Mouse (Mus musculus) midbrain, embryonic 12.5 days (tissue): ENCODE data around the gene Galk2. TPM values are rescaled to one million over a fixed set of nuclear protein-coding genes. Genes with fewer than 3 reads are reported as not detected.

Experiments used
- ATAC-seq: fragments of 200-750 bp; cut with Nextera tagmentation; 2 replicates; pipeline ENCODE4 v1.8.0; 2017; ENCODE audit warnings: low read depth, moderate TSS enrichment, moderate library complexity; ENCODE audit not compliant: low FRiP score
- H3K27ac ChIP-seq: fragments of 300-500 bp; sonication (generic); replicated peaks from 2 replicates; pipeline ENCODE4 v1.5.1; 2016; ENCODE audit warnings: mild to moderate bottlenecking
- H3K27me3 ChIP-seq: fragments of 300-500 bp; sonication (generic); 2 replicates; pipeline ENCODE4 v1.6.1; 2016; ENCODE audit warnings: mild to moderate bottlenecking
- H3K36me3 ChIP-seq: fragments of 300-500 bp; sonication (generic); 2 replicates; pipeline ENCODE4 v1.6.1; 2016
- H3K4me1 ChIP-seq: fragments of 300-500 bp; sonication (generic); 2 replicates; pipeline ENCODE4 v1.6.1; 2016
- H3K4me2 ChIP-seq: fragments of 300-500 bp; sonication (generic); replicated peaks from 2 replicates; pipeline ENCODE4 v1.6.1; 2016; ENCODE audit warnings: mild to moderate bottlenecking, moderate library complexity
- H3K4me3 ChIP-seq: fragments of 300-500 bp; sonication (generic); 2 replicates; pipeline ENCODE4 v1.5.1; 2016; ENCODE audit warnings: mild to moderate bottlenecking
- H3K9ac ChIP-seq: fragments of 300-500 bp; sonication (generic); replicated peaks from 2 replicates; pipeline ENCODE4 v1.6.1; 2016; ENCODE audit warnings: mild to moderate bottlenecking, moderate library complexity
- H3K9me3 ChIP-seq: fragments of 300-500 bp; sonication (generic); 2 replicates; pipeline ENCODE4 v1.6.1; 2016; ENCODE audit warnings: mild to moderate bottlenecking
- WGBS: fragments of 180-500 bp; shearing (Covaris S2); methylation state at CpG from one replicate; pipeline ENCODE4 v1.1.7; 2016; 5-methylcytosine and 5-hydroxymethylcytosine counted together
- polyA plus RNA-seq: library from polyadenylated mRNA; unstranded; fragments of >200 nt; fragmentation: Nextera tagmentation; extraction: Ambion mirVana; gene quantifications from 2 replicates; pipeline ENCODE4 v1.2.1, GENCODE M21; 2016

Galk2 gene
- polyA plus RNA-seq, 1 experiment from 2014 or later, result 30.5 TPM

DNA sequence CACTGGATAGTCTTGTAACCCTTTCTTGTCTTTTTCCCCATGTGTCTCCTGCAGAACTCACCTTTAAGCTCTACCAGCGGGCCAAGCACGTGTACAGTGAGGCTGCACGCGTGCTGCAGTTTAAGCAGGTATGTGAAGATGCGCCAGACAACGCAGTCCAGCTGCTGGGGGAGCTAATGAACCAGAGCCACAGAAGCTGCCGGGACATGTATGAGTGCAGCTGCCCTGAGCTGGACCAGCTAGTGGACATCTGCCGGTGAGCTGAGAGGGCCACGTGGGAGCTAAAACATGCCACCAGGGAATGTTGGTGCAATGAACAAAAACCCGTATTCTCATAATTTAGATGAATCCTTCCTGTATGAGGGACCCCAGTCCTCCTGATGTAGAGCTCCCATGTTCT lies 116.3 kb downstream of the Galk2 start:
- ATAC-seq, result no peak
- 94% methylated on average over 10 of the region's 10 CpGs for WGBS
- Histone ChIP-seq H3K36me3 (no peaks in the 10 kb centered on the region), H3K9me3 (no peaks in the 10 kb centered on the region), H3K4me3 (no peak overlapping the region), H3K9ac (no peak overlapping the region), H3K4me1 (no peaks in the 10 kb centered on the region), H3K27me3 (no peaks in the 10 kb centered on the region), H3K4me2 (no peak overlapping the region), H3K27ac (no peak overlapping the region)

DNA sequence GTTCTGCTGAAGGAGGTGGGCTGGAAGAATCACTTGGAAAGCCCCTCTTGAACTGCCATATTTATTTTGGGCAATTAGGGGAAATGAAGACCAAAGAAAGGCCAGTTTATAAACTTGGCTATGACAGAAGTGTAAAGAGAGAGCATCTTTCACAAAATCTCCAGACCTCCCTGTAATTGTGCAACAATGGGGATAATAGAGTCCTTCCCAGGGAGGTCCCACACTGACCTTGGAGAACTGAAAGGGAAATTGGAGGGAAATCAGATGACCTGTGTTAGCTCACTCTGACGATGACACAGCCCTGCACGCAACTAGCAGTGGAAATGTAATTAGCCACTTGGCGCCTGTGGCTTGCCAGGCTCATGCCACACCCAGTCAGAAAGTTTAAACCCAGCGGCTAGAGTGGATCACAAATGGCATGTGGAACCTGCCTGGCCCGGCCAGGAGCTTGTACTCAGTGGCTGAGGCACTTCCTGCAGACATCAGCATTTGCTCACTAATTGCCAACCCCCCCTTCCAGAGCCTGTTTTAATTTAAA lies 117.0 kb downstream of the Galk2 start:
- 79% methylated on average over 5 of the region's 5 CpGs for WGBS
- H3K9ac ChIP-seq, result no peak overlapping the region
- no peaks in the 10 kb centered on the region for H3K36me3 ChIP-seq
- H3K4me2 ChIP-seq, result no peak overlapping the region
- H3K27me3 ChIP-seq, result no peaks in the 10 kb centered on the region
- no peaks in the 10 kb centered on the region for H3K4me1 ChIP-seq
- no peaks in the 10 kb centered on the region for H3K9me3 ChIP-seq
- H3K27ac ChIP-seq, result no peak overlapping the region
- no peak for ATAC-seq
- H3K4me3 ChIP-seq, result no peak overlapping the region

GRCm38 (mm10) chr2:126002291-126002690 lies 143.4 kb downstream of the Galk2 start:
- no peak overlapping the region for H3K27ac ChIP-seq
- no peak overlapping the region for H3K9ac ChIP-seq
- ATAC-seq, result no peak
- no peak overlapping the region for H3K4me2 ChIP-seq
- H3K9me3 ChIP-seq, result no peaks in the 10 kb centered on the region
- no peaks in the 10 kb centered on the region for H3K36me3 ChIP-seq
- H3K27me3 ChIP-seq, result no peaks in the 10 kb centered on the region
- H3K4me3 ChIP-seq, result no peak overlapping the region
- WGBS, result 77% methylated on average over 5 of the region's 5 CpGs
- H3K4me1 ChIP-seq, result no peaks in the 10 kb centered on the region

DNA sequence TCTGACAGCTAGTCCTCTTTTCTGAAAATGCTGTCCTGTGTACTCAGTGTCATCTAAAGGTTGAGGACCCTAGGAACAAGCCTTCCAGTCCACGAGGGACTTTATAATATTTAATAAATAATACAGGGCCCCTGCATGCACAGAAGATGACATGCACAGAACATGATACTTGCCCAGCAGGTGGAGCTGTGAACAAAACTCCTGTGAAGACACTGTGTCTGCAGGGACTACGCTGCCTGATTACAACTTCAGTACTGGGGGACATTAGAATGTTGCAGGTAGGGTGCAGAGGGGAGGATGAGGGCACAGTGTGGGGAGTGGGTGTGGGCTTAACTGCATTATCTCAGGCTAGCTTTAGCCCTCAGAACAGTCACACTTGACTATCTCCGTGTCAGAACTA lies 147.2 kb downstream of the Galk2 start:
- Histone ChIP-seq H3K4me2 (no peak overlapping the region), H3K4me1 (no peaks in the 10 kb centered on the region), H3K9me3 (no peaks in the 10 kb centered on the region), H3K4me3 (no peak overlapping the region), H3K27ac (no peak overlapping the region), H3K36me3 (no peaks in the 10 kb centered on the region), H3K27me3 (no peaks in the 10 kb centered on the region), H3K9ac (no peak overlapping the region)
- WGBS, result 49% methylated on average over 3 of the region's 3 CpGs
- ATAC-seq, result peak; percentile 77

DNA sequence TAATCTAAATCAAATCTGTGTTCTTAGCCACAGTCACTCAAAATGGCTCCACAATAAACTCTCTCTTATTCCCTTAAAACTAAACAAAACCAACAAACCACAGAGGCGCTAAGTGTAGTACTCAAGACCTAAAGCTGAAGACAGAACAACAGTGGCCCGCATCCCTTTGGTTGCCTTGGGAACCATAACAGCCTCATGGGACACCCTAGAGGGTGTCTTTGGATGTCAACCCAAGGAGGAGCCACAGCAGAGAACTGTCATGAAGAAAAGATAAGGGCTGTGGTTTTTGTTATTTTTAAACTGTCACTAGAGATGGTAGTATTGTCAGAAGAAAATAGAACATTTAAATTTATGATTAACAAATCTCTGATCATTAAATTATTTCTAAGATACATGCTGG lies 147.8 kb downstream of the Galk2 start:
- Histone ChIP-seq H3K4me1 (no peaks in the 10 kb centered on the region), H3K4me3 (no peak overlapping the region), H3K4me2 (no peak overlapping the region), H3K36me3 (no peaks in the 10 kb centered on the region), H3K9ac (no peak overlapping the region), H3K9me3 (no peaks in the 10 kb centered on the region), H3K27me3 (no peaks in the 10 kb centered on the region), H3K27ac (no peak overlapping the region)
- ATAC-seq, result no peak
- 53% methylated on average over 2 of the region's 2 CpGs for WGBS

DNA sequence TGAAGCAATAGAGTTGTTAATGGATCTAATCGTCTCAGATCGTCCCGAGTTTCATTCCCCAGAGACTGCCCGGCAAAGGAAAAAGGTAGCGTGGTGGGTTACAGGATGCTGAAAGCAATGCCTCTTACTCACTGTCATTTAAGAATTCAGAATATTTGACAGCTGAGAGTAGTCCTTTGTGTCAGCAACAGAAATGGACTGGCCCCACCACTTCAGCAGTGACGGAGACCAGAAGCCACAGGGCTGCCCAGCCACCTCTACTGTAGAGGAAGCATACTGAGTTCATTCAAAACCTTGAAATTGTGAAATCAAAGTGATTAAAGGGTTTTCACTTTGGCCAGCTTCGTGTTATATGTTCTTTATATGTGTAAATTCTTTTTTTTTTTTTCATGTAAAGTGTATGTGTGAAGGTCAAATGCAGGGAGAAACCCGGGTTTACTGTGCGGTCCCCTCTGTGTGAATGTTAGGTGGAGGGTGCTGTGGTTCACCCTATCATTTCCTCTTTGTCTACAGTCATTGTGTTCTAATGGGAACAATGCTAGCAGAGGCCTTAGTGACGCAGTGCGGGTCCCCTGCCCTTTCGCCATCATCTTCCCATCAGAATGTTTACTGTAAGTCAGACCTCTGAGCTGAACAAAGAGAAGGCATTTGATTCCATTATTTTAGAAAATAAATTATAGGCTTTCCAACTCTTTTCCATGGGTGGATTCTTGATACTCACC lies 156.2 kb downstream of the Galk2 start:
- no peak overlapping the region for H3K9ac ChIP-seq
- H3K4me3 ChIP-seq, result no peak overlapping the region
- no peaks in the 10 kb centered on the region for H3K27me3 ChIP-seq
- H3K9me3 ChIP-seq, result no peaks in the 10 kb centered on the region
- peak overlapping the region; percentile 68 for H3K27ac ChIP-seq
- peaks cover 22% of the 10 kb centered on the region for H3K4me1 ChIP-seq
- 42% methylated on average over 12 of the region's 12 CpGs for WGBS
- peak; percentile 75 for ATAC-seq
- H3K4me2 ChIP-seq, result no peak overlapping the region
- no peaks in the 10 kb centered on the region for H3K36me3 ChIP-seq

GRCm38 (mm10) chr2:126015763-126016473 lies 157.0 kb downstream of the Galk2 start:
- Histone ChIP-seq H3K27ac (peak overlapping the region; percentile 68; the same call in 1 of the 2 replicates), H3K4me3 (no peak overlapping the region), H3K27me3 (no peaks in the 10 kb centered on the region), H3K9ac (no peak overlapping the region), H3K9me3 (no peaks in the 10 kb centered on the region), H3K4me1 (peaks cover 22% of the 10 kb centered on the region), H3K36me3 (no peaks in the 10 kb centered on the region), H3K4me2 (no peak overlapping the region)
- ATAC-seq, result peak; percentile 92
- 9% methylated on average over 3 of the region's 3 CpGs for WGBS

GRCm38 (mm10) chr2:126031186-126031900 lies 172.4 kb downstream of the Galk2 start:
- Histone ChIP-seq H3K4me1 (0 out of 2 replicates have a peak, but pooled peaks cover 3% of the 10 kb centered on the region), H3K36me3 (no peaks in the 10 kb centered on the region), H3K4me2 (no peak overlapping the region), H3K27ac (no peak overlapping the region), H3K27me3 (no peaks in the 10 kb centered on the region), H3K9ac (no peak overlapping the region), H3K4me3 (no peak overlapping the region), H3K9me3 (no peaks in the 10 kb centered on the region)
- ATAC-seq, result no peak
- 57% methylated on average over 8 of the region's 8 CpGs for WGBS

DNA sequence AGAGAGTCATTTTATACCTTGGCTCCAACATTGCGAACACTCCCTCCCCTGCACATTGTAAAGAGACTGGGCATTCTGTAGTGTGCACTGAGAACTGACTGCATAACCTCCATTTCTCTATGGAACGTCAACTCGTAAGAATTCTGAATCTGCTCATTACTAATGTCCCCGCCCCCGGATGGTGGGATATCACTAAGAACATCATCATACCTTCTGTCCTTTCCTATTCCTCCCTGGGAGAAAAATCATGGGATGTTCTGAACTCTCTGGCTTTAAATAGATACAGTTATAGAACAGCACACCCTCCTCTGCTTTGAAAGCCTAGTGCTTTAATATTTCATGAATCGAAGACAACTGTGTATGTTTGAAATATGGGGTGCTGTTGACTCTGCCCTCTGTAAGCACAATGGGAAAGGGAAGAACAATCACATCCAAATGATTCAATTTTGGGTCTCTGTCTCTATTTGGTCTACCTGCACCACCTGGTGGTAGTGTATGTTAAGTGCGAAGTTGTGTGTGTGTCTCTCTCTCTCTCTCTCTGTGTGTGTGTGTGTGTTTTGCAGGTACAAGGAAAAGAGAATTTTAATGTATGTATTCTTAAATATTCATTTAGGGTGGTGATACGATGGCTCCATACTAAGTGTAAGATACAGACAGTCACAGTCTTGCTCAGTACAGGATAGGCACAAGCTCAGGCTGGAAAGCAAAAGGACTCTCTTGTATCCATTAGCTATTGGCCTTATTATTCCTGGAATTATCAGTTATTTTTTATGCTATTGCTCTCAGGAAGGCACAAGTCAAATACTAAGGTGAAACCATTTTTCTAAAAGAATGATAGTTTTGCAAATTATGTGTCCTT lies 174.4 kb downstream of the Galk2 start:
- no peak overlapping the region for H3K4me3 ChIP-seq
- H3K36me3 ChIP-seq, result no peaks in the 10 kb centered on the region
- WGBS, result 80% methylated on average over 8 of the region's 8 CpGs
- H3K27ac ChIP-seq, result no peak overlapping the region
- 0 out of 2 replicates have a peak, but pooled peaks cover 3% of the 10 kb centered on the region for H3K4me1 ChIP-seq
- ATAC-seq, result no peak
- H3K9me3 ChIP-seq, result no peaks in the 10 kb centered on the region
- H3K4me2 ChIP-seq, result no peak overlapping the region
- H3K27me3 ChIP-seq, result no peaks in the 10 kb centered on the region
- no peak overlapping the region for H3K9ac ChIP-seq
